Mouse (Mus musculus) MEL (cell line): ENCODE measurements at regions not wholly inside any gene's neighbourhood (a gene's known extent, or its start where the extent isn't known, plus 50 kb on each side); places are given as distances from the start of the nearest gene placed in this dataset.

ENCODE experiments used
- CHD2 ChIP-seq: IDR thresholded peaks from 2 replicates; pipeline ENCODE4 v1.6.1; 2011; ENCODE audit warnings: low read length, improper control_type of control experiment
- CTCF ChIP-seq, 3 experiments: IDR thresholded peaks in 2 of 3; conservative IDR thresholded peaks in 1 of 3; 2 replicates each; pipeline ENCODE4 v1.5.1; 2011 to 2012; ENCODE audit warnings: low read length in 3 of 3, low read depth in 2 of 3, mild to moderate bottlenecking in 2 of 3, improper control_type of control experiment in 1 of 3, inconsistent platforms in 1 of 3, mixed read lengths in 1 of 3, moderate library complexity in 1 of 3; ENCODE audit not compliant: control insufficient read depth in 1 of 3, insufficient read depth in 1 of 3, poor library complexity in 1 of 3, severe bottlenecking in 1 of 3
- KAT2A ChIP-seq: conservative IDR thresholded peaks from 2 replicates; pipeline ENCODE4 v1.6.1; 2012; ENCODE audit warnings: low read depth, low read length, improper control_type of control experiment, inconsistent platforms
- MAZ ChIP-seq: IDR thresholded peaks from 2 replicates; pipeline ENCODE4 v1.6.1; 2012; ENCODE audit warnings: low read depth, mild to moderate bottlenecking, inconsistent platforms, low read length, improper control_type of control experiment
- TCF12 ChIP-seq: IDR thresholded peaks from 2 replicates; pipeline ENCODE4 v1.6.1; 2014; ENCODE audit warnings: low read depth, mild to moderate bottlenecking, inconsistent platforms, low read length, improper control_type of control experiment, moderate library complexity
- ZKSCAN1 ChIP-seq: IDR thresholded peaks from 2 replicates; pipeline ENCODE4 v1.6.1; 2012; ENCODE audit warnings: low read depth, mild to moderate bottlenecking, inconsistent platforms, low read length, improper control_type of control experiment, moderate library complexity

GRCm38 (mm10) chr12:92775668-92776067 is 926.7 kb upstream of the Sel1l start:
- TF ChIP-seq CHD2 (no peak), CTCF (IDR thresholded peaks at IDR 0.05 in 2 of 3, conservative IDR thresholded peaks at IDR 0.05 in 1 of 3; ENCODE audit: control insufficient read depth in 1 of 3, insufficient read depth in 1 of 3, low read depth in 2 of 3, low read length in 3 of 3, poor library complexity in 1 of 3, severe bottlenecking in 1 of 3) (no peak), TCF12 (no peak), ZKSCAN1 (no peak), MAZ (no peak), KAT2A (no peak)
